Mouse (Mus musculus): ENCODE data around the gene Gtf2a1l.

Gtf2a1l gene

GRCm38 (mm10) chr17:88668452-88668851, at the start of gene Gtf2a1l:
Gene Gtf2a1l, plus strand, starts transcription at chr17:88668660.
- DNase-seq (ENCODE audit: low spot score in 2 of 2): peak in 1 of 2 experiments; percentile 54

DNA sequence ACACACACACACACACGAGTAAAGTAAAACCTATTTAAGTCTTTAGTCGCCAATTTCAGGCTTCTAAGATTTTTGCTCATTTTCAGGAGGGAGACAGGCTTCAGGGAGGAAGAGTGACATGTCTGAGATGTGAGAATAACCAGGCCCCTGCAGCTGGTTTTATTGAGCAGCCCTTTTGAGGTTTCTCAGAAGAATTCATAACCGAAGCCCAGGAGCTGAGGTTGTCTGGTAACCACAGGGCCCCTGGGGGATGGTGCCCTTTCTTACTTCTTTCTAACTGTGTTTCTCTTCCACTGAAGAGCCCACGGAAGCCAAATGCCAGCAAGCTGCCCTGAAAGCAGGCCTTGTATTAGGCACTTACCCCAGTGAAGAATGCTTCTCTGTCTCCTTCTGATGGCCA, 47.5 kb upstream of the Gtf2a1l start:
- no peak for DNase-seq (ENCODE audit: low spot score in 2 of 2)

GRCm38 (mm10) chr17:88621374-88621773, 47.1 kb upstream of the Gtf2a1l start:
- no peak for DNase-seq (ENCODE audit: low spot score in 2 of 2)

GRCm38 (mm10) chr17:88622711-88623110, 45.7 kb upstream of the Gtf2a1l start:
- no peak for DNase-seq (ENCODE audit: low spot score in 2 of 2)

- no peak for DNase-seq (ENCODE audit: low spot score in 2 of 2)
These were observed 44.1 kb upstream of the Gtf2a1l start for GRCm38 (mm10) chr17:88624386-88624785.

GRCm38 (mm10) chr17:88625350-88625749, 43.1 kb upstream of the Gtf2a1l start:
- DNase-seq (ENCODE audit: low spot score in 2 of 2): no peak

GRCm38 (mm10) chr17:88625931-88626330, 42.5 kb upstream of the Gtf2a1l start:
- no peak for DNase-seq (ENCODE audit: low spot score in 2 of 2)

DNA sequence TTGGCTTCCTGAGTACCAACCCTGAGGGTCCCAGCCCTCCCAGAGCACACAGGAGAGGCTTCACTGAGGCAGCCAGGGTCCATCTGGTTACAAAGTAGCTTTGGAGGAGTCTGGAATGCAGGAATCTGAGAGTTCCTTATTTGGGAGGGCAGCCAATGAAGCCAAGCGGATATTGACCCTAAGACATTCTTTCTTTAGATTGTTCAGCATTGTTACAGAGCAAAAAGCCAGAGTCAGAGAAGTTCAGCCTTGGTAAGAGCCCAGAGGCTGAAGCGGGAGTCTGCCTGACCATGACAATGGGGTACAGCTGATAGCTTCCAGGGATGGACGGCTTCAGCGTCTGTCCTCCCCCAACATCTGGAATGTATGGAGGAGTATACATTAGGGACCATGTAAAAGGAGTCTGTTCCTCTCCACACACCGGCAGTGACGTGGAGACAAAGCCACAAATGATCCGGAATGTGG, 42.1 kb upstream of the Gtf2a1l start:
- DNase-seq (ENCODE audit: low spot score in 2 of 2): no peak

DNA sequence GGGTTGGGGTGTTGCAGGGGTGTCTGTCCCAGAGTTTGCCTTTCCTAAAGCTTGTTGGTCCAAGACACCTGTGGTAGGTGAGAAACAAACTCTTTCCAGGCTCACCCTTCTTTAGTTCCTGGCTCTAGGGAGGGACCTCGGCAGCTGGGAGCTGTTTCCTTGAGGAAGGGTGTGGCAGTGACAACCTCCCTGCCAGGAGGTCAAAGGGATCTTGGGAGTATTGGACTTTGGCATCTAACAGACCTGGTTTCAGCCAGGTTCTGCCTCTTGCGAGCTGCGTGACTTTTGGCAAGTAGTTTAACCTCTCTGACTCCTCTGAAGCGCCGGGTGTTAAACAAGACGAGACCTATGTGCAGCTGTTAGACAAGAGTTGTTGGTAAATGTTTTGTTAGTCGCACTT, 41.3 kb upstream of the Gtf2a1l start:
- DNase-seq (ENCODE audit: low spot score in 2 of 2): no peak

GRCm38 (mm10) chr17:88628676-88629380, 39.6 kb upstream of the Gtf2a1l start:
- no peak for DNase-seq (ENCODE audit: low spot score in 2 of 2)

DNA sequence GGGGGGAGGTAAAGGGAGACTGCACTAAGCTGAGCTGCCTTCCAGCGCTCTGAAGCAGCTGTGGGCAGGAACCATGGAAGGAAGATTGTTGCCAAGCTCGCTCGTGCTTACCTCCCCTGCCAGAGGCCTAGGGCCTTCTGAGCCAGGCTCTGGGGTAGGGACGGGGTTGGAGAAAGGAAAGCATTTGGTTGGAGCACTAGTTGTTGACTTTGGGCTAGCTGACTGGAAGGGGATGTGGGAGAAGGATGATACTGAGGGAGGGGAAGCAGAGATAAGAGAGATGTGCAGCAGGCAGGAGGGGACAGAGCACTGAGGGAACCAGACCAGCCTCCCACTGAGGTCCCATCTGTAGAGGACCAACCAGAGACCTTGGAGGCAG, 39.1 kb upstream of the Gtf2a1l start:
- DNase-seq (ENCODE audit: low spot score in 2 of 2): no peak

GRCm38 (mm10) chr17:88629931-88630553, 38.4 kb upstream of the Gtf2a1l start:
- DNase-seq (ENCODE audit: low spot score in 2 of 2): no peak

DNA sequence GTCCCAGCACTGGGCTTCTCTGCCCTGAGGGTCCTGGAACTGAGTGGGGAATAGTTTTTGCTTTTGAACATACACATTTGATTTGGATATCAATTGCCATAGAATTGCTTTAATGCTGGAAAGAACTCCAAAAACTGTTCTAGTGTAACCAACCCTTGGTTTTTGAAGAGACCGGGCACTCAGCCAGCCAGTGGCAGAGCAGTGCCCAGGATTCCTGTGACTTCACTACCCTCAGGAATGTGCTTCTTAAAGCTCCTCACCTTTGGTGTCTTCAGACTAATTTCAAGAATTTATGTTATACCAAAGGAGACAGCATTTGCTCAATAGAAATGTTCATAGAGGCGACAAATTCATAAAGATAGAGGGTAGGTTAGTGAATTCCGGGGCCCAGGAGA, 37.9 kb upstream of the Gtf2a1l start:
- no peak for DNase-seq (ENCODE audit: low spot score in 2 of 2)

GRCm38 (mm10) chr17:88632631-88633030, 35.8 kb upstream of the Gtf2a1l start:
- no peak for DNase-seq (ENCODE audit: low spot score in 2 of 2)

DNA sequence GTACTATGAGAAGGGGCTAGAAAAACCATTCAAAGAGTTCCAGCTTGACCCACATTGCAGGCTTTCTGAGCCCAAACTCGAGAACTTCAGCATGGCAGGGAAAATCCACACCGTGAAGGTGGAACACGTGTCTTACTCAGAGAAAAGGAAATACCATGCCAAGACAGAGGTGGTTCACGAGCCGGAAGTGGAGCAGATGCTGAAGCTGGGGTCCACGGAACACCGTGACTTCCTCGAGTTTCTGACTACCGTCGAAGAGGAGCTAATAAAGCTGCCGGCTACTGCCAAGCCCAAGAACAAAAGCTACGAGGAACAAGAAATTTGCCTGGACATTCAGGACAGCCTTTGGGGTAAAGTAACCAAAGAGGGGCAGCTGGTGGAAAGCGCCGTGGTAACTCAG, 32.4 kb upstream of the Gtf2a1l start:
- DNase-seq (ENCODE audit: low spot score in 2 of 2): no peak

- DNase-seq (ENCODE audit: low spot score in 2 of 2): peak in 1 of 2 experiments; percentile 11
These were observed 31.9 kb upstream of the Gtf2a1l start for GRCm38 (mm10) chr17:88636587-88636986.

- DNase-seq (ENCODE audit: low spot score in 2 of 2): peak in 1 of 2 experiments; percentile 77
These were observed 27.4 kb upstream of the Gtf2a1l start for GRCm38 (mm10) chr17:88641012-88641411.

DNA sequence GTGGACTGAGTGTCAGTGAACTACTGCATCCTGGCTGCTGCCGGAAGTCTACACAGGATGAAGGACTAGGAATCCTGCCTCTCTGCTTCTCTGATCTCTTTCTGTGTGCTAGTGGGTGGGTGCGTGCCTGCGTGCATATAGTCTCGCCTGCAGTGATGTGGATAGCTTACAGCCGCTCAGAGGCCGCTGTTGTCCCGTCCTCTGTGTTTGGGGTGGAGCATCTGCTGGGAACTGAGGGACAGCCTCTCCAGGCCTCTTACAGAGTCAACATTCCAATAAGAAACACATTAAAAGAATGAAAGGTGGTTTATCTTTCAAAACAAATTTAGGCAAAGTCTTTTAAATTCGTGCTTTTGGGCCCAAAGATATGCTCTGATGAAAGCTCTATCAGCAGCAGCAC, 26.6 kb upstream of the Gtf2a1l start:
- no peak for DNase-seq (ENCODE audit: low spot score in 2 of 2)

- DNase-seq (ENCODE audit: low spot score in 2 of 2): no peak
These were observed 23.6 kb upstream of the Gtf2a1l start for GRCm38 (mm10) chr17:88644876-88645275.

DNA sequence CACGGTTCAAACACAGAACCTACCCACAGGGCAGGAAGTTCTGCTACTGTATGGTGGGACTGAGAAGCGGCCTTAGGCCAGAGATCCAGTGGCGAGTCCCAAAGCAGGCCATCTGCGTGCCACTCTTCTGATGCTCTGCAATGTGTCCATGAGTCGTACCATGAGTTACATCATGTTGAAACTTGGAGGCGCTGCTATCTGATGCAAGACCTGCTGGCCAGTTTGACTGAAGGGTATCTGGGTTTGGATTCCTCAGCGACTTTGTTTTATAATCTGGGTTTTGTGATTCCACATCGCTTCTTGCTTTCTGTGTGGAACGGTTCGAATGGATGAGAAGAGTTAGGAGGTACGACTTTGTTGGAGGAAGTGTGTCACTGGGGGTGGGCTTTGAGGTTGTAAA, 23.2 kb upstream of the Gtf2a1l start:
- no peak for DNase-seq (ENCODE audit: low spot score in 2 of 2)

DNA sequence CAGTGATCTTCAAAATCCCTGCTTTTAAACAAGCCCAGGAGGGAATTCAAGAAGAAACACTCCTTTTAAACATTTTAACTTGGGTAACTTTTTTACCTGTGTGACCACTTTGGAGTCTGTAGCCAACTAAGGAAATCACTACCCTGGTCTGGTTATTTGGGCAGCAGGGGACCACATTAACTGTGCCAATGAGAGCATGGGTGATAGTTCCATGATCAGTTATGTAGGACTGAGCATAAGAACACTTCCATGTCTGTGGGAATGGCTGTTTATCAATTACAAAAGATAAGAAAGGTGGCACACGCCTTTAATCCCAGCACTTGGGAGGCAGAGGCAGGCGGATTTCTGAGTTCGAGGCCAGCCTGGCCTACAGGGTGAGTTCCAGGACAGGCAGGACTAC, 21.3 kb upstream of the Gtf2a1l start:
- no peak for DNase-seq (ENCODE audit: low spot score in 2 of 2)

- DNase-seq (ENCODE audit: low spot score in 2 of 2): peak in 1 of 2 experiments; percentile 82
These were observed 16.4 kb upstream of the Gtf2a1l start for GRCm38 (mm10) chr17:88652010-88652409.

GRCm38 (mm10) chr17:88652702-88653374, 15.6 kb upstream of the Gtf2a1l start:
- peak; percentile 48 to 90 for DNase-seq (ENCODE audit: low spot score in 2 of 2)

Measured in left cerebral cortex, adult 9 months (tissue).